Mouse (Mus musculus) thymus, postnatal 4 days (tissue): ENCODE results near the gene Mfsd6.
"Not testable (repeated sequence)": the region's sequence is repeated elsewhere in the genome, so short reads cannot be mapped to it uniquely, and the experiment has no call there.

Source experiments
- DNase-seq: peaks from one replicate; pipeline ENCODE4 v3.0.0; 2021

Gene Mfsd6

GRCm38 (mm10) chr1:52707030-52707429 lies 20.2 kb downstream of the Mfsd6 start:
- no peak for DNase-seq

- DNase-seq = no peak
Measured at GRCm38 (mm10) chr1:52702738-52703491, 24.3 kb downstream of the Mfsd6 start.

GRCm38 (mm10) chr1:52701941-52702340 lies 25.3 kb downstream of the Mfsd6 start:
- no peak for DNase-seq

GRCm38 (mm10) chr1:52694456-52694855 lies 32.8 kb downstream of the Mfsd6 start:
- DNase-seq = not testable (repeated sequence)

- DNase-seq = no peak
Measured at GRCm38 (mm10) chr1:52687636-52688035, 39.6 kb downstream of the Mfsd6 start.

- no peak for DNase-seq
Measured at GRCm38 (mm10) chr1:52683550-52683949, 43.7 kb downstream of the Mfsd6 start.

GRCm38 (mm10) chr1:52676621-52677020 lies 50.6 kb downstream of the Mfsd6 start:
- DNase-seq = no peak

GRCm38 (mm10) chr1:52675561-52676551 lies 51.4 kb downstream of the Mfsd6 start:
- no peak for DNase-seq

GRCm38 (mm10) chr1:52669931-52670330 lies 57.3 kb downstream of the Mfsd6 start:
- no peak for DNase-seq

GRCm38 (mm10) chr1:52668743-52669323 lies 58.4 kb downstream of the Mfsd6 start:
- no peak for DNase-seq

- no peak for DNase-seq
Measured at GRCm38 (mm10) chr1:52663228-52663627, 64.0 kb downstream of the Mfsd6 start.

GRCm38 (mm10) chr1:52660765-52661164 lies 66.5 kb downstream of the Mfsd6 start:
- no peak for DNase-seq

GRCm38 (mm10) chr1:52660278-52660677 lies 67.0 kb downstream of the Mfsd6 start:
- no peak for DNase-seq

- no peak for DNase-seq
Measured at GRCm38 (mm10) chr1:52658160-52658559, 69.1 kb downstream of the Mfsd6 start.

- DNase-seq = peak; percentile 56
Measured at GRCm38 (mm10) chr1:52655153-52655552, 72.1 kb downstream of the Mfsd6 start.

- DNase-seq = no peak
Measured at GRCm38 (mm10) chr1:52653366-52653765, 73.9 kb downstream of the Mfsd6 start.

GRCm38 (mm10) chr1:52652601-52653253 lies 74.5 kb downstream of the Mfsd6 start:
- DNase-seq = no peak

GRCm38 (mm10) chr1:52650066-52650465 lies 77.2 kb downstream of the Mfsd6 start:
- DNase-seq = no peak

- DNase-seq = peak; percentile 84
Measured at GRCm38 (mm10) chr1:52648153-52649027, 78.9 kb downstream of the Mfsd6 start.

GRCm38 (mm10) chr1:52640736-52641135 lies 86.5 kb downstream of the Mfsd6 start:
- no peak for DNase-seq

GRCm38 (mm10) chr1:52640266-52640665 lies 87.0 kb downstream of the Mfsd6 start:
- no peak for DNase-seq

GRCm38 (mm10) chr1:52639090-52639489 lies 88.2 kb downstream of the Mfsd6 start:
- no peak for DNase-seq
